Mouse (Mus musculus) ES-Bruce4 (cell line): ENCODE measurements at regions not wholly inside any gene's neighbourhood (a gene's known extent, or its start where the extent isn't known, plus 50 kb on each side); places are given as distances from the start of the nearest gene placed in this dataset.

Experiments
- CTCF ChIP-seq: IDR thresholded peaks from one replicate; pipeline ENCODE4 v1.8.1; 2011; ENCODE audit warnings: low read depth, low read length
- POLR2A ChIP-seq: IDR thresholded peaks from one replicate; pipeline ENCODE4 v1.8.1; 2011; ENCODE audit warnings: low read length; ENCODE audit not compliant: insufficient read depth

DNA sequence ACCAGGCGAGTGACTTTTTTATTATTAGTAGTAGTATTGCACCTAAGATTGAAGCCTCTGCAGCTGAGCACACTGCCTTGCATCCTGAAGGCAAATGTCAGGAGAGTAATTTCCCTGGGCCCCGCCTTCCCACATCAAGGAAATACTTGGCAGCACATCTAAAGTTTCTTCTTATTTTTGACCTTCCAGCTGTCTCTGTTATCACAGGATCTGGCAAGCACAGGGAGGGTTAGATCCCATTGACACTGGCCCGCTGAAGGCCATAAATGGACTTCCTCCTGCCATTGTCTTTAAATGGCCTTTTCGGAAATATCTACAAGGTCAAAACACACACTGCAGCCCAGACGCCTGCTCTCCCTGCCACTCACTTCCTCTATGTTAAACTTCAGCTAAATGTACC is 238.6 kb upstream of the A1bg start:
- TF ChIP-seq CTCF (no peak), POLR2A (no peak)
